Mouse (Mus musculus) hindbrain, postnatal 0 days (tissue): ENCODE results near the gene Fau. TPM values are rescaled to one million over a fixed set of nuclear protein-coding genes. Genes with fewer than 3 reads are reported as not detected.

Experiments used
- ATAC-seq: fragments of 200-750 bp; cut with Nextera tagmentation; 2 replicates; pipeline ENCODE4 v1.8.0; 2017; ENCODE audit warnings: mild to moderate bottlenecking, moderate TSS enrichment, moderate library complexity
- DNase-seq: peaks from one replicate; pipeline ENCODE4 v3.0.0-alpha.2; 2015; ENCODE audit warnings: low spot score
- H3K27ac ChIP-seq: fragments of 300-500 bp; sonication (generic); 2 replicates; pipeline ENCODE4 v1.5.1; 2014; ENCODE audit warnings: mild to moderate bottlenecking
- H3K27me3 ChIP-seq: fragments of 300-500 bp; sonication (generic); 2 replicates; pipeline ENCODE4 v1.6.1; 2014; ENCODE audit warnings: low read length, mixed read lengths; ENCODE audit not compliant: insufficient read depth
- H3K36me3 ChIP-seq: fragments of 300-500 bp; sonication (generic); 2 replicates; pipeline ENCODE4 v1.6.1; 2014; ENCODE audit warnings: low read length, mixed read lengths; ENCODE audit not compliant: insufficient read depth
- H3K4me1 ChIP-seq: fragments of 300-500 bp; sonication (generic); 2 replicates; pipeline ENCODE4 v1.6.1; 2014; ENCODE audit warnings: antibody characterized with exemption, low read length, mixed read lengths; ENCODE audit not compliant: insufficient read depth
- H3K4me2 ChIP-seq: fragments of 300-500 bp; sonication (generic); 2 replicates; pipeline ENCODE4 v1.6.1; 2014; ENCODE audit warnings: low read depth, mild to moderate bottlenecking, low read length, moderate library complexity, mixed read lengths
- H3K4me3 ChIP-seq: fragments of 300-500 bp; sonication (generic); 2 replicates; pipeline ENCODE4 v1.5.1; 2014; ENCODE audit warnings: low read length
- H3K9ac ChIP-seq: fragments of 300-500 bp; sonication (generic); replicated peaks from 2 replicates; pipeline ENCODE4 v1.6.1; 2014; ENCODE audit warnings: mild to moderate bottlenecking, low read length, moderate library complexity, mixed read lengths
- H3K9me3 ChIP-seq: fragments of 300-500 bp; sonication (generic); 2 replicates; pipeline ENCODE4 v1.6.1; 2016; ENCODE audit warnings: low read length, mixed read lengths
- CTCF ChIP-seq: IDR thresholded peaks from 2 replicates; pipeline ENCODE4 v1.5.1; 2016; ENCODE audit warnings: antibody characterized with exemption, control low read depth, low read depth
- WGBS: fragments of 180-500 bp; shearing (Covaris S2); extraction: QIAGEN DNeasy Blood & Tissue Kit; methylation state at CpG from one replicate; pipeline ENCODE4 v1.1.7; 2014; 5-methylcytosine and 5-hydroxymethylcytosine counted together
- polyA plus RNA-seq: library from polyadenylated mRNA; unstranded; fragments of >200 nt; fragmentation: Nextera tagmentation; extraction: Ambion mirVana; gene quantifications from 2 replicates; pipeline ENCODE4 v1.2.1, GENCODE M21; 2015
- total RNA-seq: library from RNA; depleted of rRNA; stranded (reverse); fragments of >200 nt; gene quantifications from 2 replicates; pipeline ENCODE4 v1.2.3, GENCODE M21; 2014

The Fau gene
- total and polyA plus RNA-seq, 2 experiments from 2014 or later, result 668 to 787 TPM

- H3K27me3 ChIP-seq, result no peaks in the 10 kb centered on the region
- H3K27ac ChIP-seq, result peak within 1 kb of the TSS; percentile 71
- peak within 1 kb of the TSS; percentile 54 for H3K4me3 ChIP-seq
- peaks cover 28% of the 10 kb centered on the region for H3K36me3 ChIP-seq
- no peaks in the 10 kb centered on the region for H3K9me3 ChIP-seq
- H3K4me2 ChIP-seq, result peak within 1 kb of the TSS; percentile 94
- ATAC-seq (peak; percentile 93), DNase-seq (peak; percentile 100)
- TF ChIP-seq CTCF, result no peak
- peak within 1 kb of the TSS; percentile 63 for H3K9ac ChIP-seq
- peaks cover 8% of the 10 kb centered on the region for H3K4me1 ChIP-seq
- under 1% methylated on average over 58 of the region's 58 CpGs for WGBS
Observed at GRCm38 (mm10) chr19:6084478-6085248, 27.0 kb downstream of the Fau start, which contains the start of the genes Zfpl1 and Cdca5. Zfpl1 (minus strand) TSS chr19:6084956. Cdca5 (plus strand) TSS chr19:6084983.

- Histone ChIP-seq H3K27ac (no peak overlapping the region), H3K4me1 (peaks cover 8% of the 10 kb centered on the region), H3K4me2 (peak overlapping the region; percentile 94), H3K9me3 (no peaks in the 10 kb centered on the region), H3K27me3 (no peaks in the 10 kb centered on the region), H3K4me3 (peak overlapping the region; percentile 54), H3K9ac (no peak overlapping the region; the same call in 1 of the 2 replicates), H3K36me3 (peaks cover 22% of the 10 kb centered on the region)
- WGBS, result under 1% methylated on average over 17 of the region's 17 CpGs
- ATAC-seq (peak; percentile 61; the same call in 1 of the 2 replicates), DNase-seq (peak; percentile 54)
- TF ChIP-seq CTCF, result no peak
Observed at GRCm38 (mm10) chr19:6085417-6085879, 27.8 kb downstream of the Fau start.

GRCm38 (mm10) chr19:6088841-6089240, 31.2 kb downstream of the Fau start:
- Histone ChIP-seq H3K9ac (no peak overlapping the region), H3K9me3 (no peaks in the 10 kb centered on the region), H3K4me2 (no peak overlapping the region), H3K4me3 (no peak overlapping the region), H3K27ac (no peak overlapping the region), H3K27me3 (no peaks in the 10 kb centered on the region), H3K4me1 (peaks cover 3% of the 10 kb centered on the region), H3K36me3 (no peaks in the 10 kb centered on the region)
- WGBS, result 94% methylated on average over 13 of the region's 13 CpGs
- ATAC-seq (no peak), DNase-seq (no peak)
- no peak for TF ChIP-seq CTCF

GRCm38 (mm10) chr19:6094119-6094518, 36.5 kb downstream of the Fau start, which contains the start of gene AC131692.1:
AC131692.1 (plus strand) TSS chr19:6094419.
- DNase-seq, result no peak
- H3K4me1 ChIP-seq, result no peaks in the 10 kb centered on the region
- 90% methylated on average over 7 of the region's 7 CpGs for WGBS
- TF ChIP-seq CTCF, result no peak
- no peak within 1 kb of the TSS for H3K4me3 ChIP-seq
- no peaks in the 10 kb centered on the region for H3K27me3 ChIP-seq
- H3K4me2 ChIP-seq, result no peak within 1 kb of the TSS
- ATAC-seq, result no peak
- H3K27ac ChIP-seq, result no peak within 1 kb of the TSS
- H3K36me3 ChIP-seq, result no peaks in the 10 kb centered on the region
- H3K9ac ChIP-seq, result no peak within 1 kb of the TSS
- no peaks in the 10 kb centered on the region for H3K9me3 ChIP-seq

GRCm38 (mm10) chr19:6097847-6098246, 40.2 kb downstream of the Fau start:
- no peaks in the 10 kb centered on the region for H3K36me3 ChIP-seq
- H3K27me3 ChIP-seq, result no peaks in the 10 kb centered on the region
- 93% methylated on average over 3 of the region's 3 CpGs for WGBS
- H3K4me2 ChIP-seq, result no peak overlapping the region
- H3K4me3 ChIP-seq, result no peak overlapping the region
- no peak overlapping the region for H3K27ac ChIP-seq
- ATAC-seq, result no peak
- no peak for DNase-seq
- H3K4me1 ChIP-seq, result no peaks in the 10 kb centered on the region
- H3K9ac ChIP-seq, result no peak overlapping the region
- H3K9me3 ChIP-seq, result no peaks in the 10 kb centered on the region
- TF ChIP-seq CTCF, result no peak

- ATAC-seq (no peak), DNase-seq (no peak)
- Histone ChIP-seq H3K4me1 (no peaks in the 10 kb centered on the region), H3K9me3 (no peaks in the 10 kb centered on the region), H3K36me3 (no peaks in the 10 kb centered on the region), H3K4me3 (no peak overlapping the region), H3K27ac (no peak overlapping the region), H3K4me2 (no peak overlapping the region), H3K27me3 (no peaks in the 10 kb centered on the region), H3K9ac (no peak overlapping the region)
- TF ChIP-seq CTCF, result no peak
- WGBS, result 66% methylated on average over 6 of the region's 6 CpGs
Observed at GRCm38 (mm10) chr19:6101186-6101585, 43.5 kb downstream of the Fau start.
